Mouse (Mus musculus) urinary bladder, adult 2 months (tissue): ENCODE data around the gene Tbc1d5. TPM values are rescaled to one million over a fixed set of nuclear protein-coding genes. Genes with fewer than 3 reads are reported as not detected.

ENCODE experiments used
- DNase-seq: peaks from one replicate; pipeline ENCODE4 v3.0.0; 2022; ENCODE audit warnings: low spot score
- polyA plus RNA-seq: library from polyadenylated mRNA; depleted of rRNA; stranded (reverse); fragments of >200 nt; gene quantifications from 2 replicates; pipeline ENCODE4 v1.2.3, GENCODE M21; 2012

The Tbc1d5 gene
- polyA plus RNA-seq, 1 experiment: 12.1 TPM

GRCm38 (mm10) chr17:51104294-51104693 lies 74.9 kb downstream of the Tbc1d5 start:
- no peak for DNase-seq

GRCm38 (mm10) chr17:51043869-51044268 lies 135.3 kb downstream of the Tbc1d5 start:
- no peak for DNase-seq

- DNase-seq: no peak
Measured at GRCm38 (mm10) chr17:51040861-51041260, 138.3 kb downstream of the Tbc1d5 start.

DNA sequence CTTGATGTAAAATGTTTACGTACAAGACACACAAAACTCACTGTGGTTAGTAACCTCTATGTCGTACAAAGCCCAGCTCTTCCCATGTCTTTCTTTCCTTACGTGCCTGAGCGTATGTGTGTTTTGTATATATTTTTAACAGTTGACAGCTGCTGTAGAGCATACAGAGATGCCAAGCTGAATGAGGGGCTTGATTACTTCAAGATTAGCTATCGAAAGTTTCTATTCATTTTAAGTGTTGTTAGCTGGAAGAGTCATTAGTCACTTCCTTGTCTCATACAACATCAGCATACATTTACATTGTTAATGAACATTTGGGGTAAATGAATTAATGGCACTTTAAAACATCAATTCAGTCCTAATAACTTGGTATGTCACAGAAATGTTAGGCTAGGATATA lies 155.9 kb downstream of the Tbc1d5 start:
- DNase-seq: no peak

- DNase-seq: no peak
Measured at GRCm38 (mm10) chr17:51016384-51016783, 162.8 kb downstream of the Tbc1d5 start.

DNA sequence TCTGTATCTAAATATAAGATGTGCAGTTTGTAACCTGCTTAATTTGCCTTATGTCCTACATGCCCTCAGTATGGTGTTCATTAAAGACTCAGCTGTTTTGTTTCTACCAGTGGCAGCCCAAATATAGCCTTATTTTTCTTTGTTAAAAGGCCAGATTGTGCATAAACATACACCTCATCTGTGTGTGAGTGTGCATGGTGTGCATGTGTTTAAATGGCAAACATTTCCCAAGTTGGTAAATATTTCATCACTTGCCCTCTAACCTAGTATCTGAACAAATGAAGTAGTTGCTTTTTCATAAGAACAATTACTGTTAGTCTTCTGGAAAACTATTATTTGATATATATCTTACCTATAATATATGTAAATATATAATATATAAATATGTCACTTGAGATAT lies 165.2 kb downstream of the Tbc1d5 start:
- DNase-seq: no peak

DNA sequence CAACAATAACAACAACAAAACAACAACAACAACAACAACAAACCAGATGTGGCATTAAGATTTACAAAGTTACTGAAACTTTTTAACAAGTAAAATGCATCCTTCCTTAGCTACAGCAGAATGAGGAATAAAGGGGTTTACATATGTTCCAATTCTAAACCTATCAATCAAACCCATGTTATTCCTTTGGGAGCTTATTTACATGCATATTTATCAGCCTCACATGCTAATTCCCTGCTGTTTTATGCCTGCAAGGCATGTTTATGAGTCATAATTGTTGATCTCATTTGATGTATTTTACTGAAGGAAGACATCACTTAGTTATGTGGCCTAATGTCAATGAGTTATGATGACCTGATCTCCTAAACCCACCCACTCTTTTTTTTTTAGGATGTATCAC lies 176.0 kb downstream of the Tbc1d5 start:
- DNase-seq: no peak

DNA sequence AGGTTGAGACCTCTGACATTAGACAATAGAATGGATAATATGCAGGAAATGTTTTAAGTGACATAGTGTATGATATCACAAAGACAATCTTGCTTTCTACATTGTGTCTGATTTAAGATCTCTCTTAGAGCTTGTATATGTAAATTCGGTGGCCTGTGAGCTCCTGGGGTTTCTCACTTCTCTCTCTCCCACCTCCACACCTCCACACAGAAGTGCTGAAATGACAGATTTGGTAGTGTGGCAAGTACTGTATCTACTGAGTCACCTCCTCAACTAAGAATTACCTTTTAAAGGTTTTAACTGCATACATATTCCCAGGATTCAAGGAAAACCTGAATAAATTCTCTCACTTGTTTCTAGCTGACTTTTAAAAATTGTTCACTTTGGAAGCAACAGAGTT lies 180.9 kb downstream of the Tbc1d5 start:
- DNase-seq: no peak

DNA sequence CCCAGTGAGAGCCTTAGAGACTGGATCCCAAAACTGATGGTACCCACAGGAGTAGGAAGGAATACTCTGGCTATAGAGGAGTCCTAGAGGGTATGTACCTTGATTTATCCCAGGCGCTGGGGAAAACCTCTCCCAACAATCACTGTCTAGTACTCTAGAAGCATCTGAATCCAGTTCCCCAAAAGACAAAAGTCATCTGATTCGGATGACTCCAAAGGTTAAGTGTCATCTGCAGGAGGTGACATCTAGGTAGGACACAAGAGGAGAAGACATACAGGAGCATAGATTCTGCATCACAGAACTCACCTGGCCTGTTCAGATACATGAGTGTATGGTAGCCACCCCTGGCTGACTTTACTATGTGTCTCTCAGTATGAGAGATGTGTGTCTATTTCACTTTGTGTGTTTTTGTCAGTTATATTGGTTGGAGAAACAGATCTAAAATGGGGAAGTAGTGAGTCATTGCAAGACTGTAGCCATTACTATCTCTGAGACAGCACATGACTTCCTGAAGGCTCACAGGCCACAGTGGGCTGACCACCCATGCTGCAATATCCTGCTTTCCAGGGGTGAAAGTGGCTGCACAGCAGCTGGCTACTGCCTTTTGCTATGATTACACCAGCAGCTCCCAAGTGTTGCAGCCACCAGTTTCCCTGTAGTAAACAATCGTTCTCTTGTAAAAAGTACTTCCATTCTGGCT lies 185.7 kb downstream of the Tbc1d5 start:
- DNase-seq: no peak

DNA sequence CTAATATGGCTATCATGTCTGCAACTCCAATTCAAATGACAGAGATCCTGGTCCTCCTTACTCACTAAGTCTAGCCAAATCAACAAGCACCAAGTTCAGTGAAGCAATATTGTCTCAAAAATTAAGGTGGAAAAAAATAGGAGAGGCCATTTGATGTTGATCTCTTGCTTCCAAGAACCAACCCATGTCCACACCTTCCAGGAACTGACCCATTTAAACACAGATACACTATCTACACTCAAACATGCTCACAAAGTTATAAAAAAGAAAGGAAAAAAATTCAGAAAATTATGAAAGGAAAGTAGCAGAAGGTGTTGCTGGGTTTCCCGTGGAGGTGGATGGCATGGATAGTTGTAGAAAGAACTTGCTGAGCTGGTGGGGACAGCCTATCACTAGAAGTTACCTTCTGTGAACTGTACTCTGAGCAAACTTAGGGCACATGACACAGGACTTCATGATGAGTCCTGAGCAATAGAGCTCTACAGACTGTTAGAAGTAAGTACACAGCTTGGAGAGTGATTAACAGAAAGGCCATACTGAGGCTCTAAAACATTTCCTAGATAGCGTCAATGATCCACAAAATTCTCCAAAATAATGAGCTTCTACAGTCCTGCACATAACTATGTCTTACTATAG lies 188.3 kb downstream of the Tbc1d5 start:
- no peak for DNase-seq

GRCm38 (mm10) chr17:50987935-50988334 lies 191.2 kb downstream of the Tbc1d5 start:
- no peak for DNase-seq

DNA sequence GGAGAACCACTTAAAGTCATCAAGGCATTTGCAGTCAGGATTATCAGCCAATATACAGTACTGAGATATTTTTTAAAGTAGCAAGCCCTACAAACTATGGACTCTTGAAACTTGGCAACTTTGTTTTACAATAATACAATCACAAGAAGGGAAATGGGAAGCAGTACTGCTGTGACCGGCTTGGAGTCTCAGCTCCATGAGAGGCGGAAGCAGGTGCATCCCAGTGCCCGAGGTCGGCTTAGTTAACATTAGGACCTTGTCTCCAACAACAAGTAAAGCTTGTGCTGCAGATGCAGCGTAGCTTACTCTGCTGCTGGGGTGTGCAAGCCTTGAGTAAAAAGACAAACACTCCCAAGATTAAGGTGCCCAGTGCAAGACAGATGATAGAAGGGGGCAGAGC lies 197.2 kb downstream of the Tbc1d5 start:
- DNase-seq: no peak

DNA sequence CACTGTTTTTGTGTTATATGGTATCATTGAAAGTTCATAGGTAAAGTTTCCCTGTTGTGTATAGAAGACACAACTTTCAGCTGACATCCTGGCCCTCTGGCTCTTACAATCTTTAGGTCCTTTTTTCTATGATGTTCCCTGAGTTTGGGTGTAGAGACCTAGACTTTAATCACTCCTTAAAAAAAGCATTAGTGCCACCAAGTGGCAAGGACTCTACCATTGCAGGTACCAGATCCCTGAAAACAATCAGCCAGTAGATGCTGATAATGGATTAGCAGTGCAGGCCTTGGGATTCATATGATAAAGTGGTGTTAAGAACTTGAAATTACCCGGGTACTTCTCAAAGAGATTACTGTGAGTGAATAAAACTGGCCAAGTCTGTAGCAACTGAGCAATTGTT lies 207.0 kb downstream of the Tbc1d5 start:
- DNase-seq: no peak

DNA sequence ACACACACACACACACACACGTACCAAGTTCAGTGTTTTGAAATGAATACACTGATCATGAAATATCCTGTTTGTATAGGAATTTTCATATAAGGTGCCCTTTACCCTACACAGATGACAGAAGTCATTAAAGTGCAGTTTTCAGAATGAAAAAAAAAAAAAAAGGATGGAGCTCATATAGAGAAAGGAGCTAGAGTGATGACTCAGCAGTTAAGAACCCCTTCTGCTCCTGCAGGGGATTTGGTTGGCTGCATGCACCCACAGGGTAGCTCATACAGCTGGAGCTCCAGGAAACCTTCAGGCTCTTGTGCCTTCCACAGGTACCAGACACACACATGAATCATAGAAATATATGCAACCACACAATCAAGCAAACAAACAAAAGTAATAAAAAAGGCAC lies 213.0 kb downstream of the Tbc1d5 start:
- no peak for DNase-seq

DNA sequence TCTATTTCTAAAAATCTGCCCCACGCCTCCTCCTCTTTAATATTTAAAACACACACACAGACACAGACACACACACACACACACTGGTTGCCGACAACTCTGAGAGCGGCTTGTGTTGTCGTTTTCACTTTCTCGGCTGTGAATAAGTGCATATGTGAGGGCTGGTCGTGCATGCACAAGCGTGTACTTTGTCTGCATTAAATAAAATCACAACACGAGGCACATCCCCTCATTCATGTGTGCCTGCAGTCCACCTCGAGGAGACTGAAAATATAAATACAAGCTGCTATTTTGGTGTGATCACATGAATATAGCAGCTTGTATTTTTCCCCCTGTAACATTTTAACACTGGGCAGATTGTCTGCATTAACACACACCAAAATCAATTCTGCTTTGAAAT lies 224.8 kb downstream of the Tbc1d5 start:
- DNase-seq: no peak

DNA sequence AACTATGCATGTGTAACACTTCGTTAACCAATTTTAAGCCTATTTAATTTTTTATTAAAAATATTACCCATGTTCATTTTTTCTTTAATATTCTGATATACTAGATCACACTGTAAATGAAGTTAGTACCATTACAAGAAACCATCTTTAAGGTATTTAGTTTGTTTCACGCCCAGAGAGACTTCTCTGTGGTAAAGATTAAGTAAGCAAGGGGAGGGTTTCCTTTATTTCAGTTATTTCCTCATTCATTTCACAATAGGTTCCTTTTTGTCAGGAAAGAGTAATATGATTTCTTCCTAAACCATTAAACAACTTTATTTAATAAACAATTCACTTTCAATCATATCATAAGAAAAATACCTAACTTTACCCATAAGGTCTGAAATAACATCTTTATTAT lies 256.8 kb downstream of the Tbc1d5 start:
- no peak for DNase-seq

DNA sequence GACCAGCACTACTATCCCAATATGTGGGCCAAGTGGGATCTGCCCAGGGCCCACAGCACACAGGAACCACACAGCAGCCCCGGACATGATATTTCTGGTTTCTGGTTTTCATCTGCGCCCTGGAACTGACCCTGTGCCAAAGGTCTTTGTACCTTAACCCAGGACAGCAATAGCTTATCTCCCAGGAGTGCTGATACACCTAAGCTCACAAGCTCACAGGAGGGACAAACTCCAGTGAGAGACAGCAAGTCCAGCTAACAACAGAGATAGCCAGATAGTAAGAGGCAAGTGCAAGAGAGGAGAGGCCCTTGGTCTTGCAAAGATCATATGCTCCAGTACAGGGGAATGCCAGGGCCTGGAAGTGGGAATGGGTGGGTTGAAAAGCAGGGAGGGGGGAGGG lies 263.9 kb downstream of the Tbc1d5 start:
- DNase-seq: no peak

DNA sequence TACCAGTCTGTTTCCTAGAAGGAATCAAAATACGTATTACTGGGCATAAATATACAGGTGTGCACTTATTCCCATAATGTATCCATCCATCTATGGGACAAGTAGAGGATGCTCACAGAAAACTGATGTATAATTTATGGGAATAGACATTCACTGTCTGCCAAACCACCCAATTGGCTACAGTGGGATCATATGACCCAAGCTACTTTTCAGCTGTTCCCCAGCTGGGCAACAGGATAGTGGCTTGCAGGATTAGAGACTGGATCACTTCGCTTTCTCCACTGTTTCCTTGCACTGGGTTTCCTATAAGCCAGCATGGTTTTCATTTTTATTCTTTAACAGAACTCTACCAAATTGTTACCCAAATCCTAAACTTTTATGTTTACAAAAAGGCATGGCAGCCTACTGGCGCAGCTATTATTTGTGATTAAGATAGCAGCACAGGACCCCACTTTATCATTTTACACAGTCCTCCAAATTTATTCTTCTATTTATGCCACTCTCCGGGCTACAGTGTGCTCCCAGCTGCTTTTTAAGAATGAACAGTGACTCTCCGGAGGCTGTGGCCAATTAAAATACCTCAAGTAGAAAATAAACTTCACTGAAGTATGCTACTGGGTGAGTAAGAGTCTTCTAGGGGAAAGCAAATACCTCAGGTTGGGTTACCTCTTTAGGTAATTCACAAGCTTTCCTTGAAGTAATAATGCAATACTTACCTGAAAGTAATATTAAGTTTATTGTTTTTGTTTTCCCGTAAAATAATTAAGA lies 270.4 kb downstream of the Tbc1d5 start:
- no peak for DNase-seq

DNA sequence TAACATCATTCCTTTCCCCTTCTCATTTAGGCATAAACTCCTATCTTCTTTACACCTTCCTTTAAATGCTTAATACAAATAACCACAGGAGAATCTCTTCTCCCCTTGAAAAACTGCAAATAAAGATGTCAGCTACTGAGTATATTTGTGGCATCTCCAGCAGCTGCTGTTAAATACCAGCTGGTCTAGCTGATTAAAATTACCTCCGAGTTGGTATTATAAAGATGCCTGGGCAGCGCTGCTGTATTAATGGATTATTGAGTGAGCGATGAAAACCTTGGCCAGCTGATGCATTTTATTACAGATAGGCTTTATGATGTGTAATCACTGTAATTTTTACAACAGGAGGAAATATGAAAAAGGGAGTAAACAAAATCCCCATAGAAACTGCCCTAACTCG lies 271.0 kb downstream of the Tbc1d5 start:
- DNase-seq: no peak

- DNase-seq: no peak
Measured at GRCm38 (mm10) chr17:50906630-50907029, 272.5 kb downstream of the Tbc1d5 start.

GRCm38 (mm10) chr17:50904463-50904862 lies 274.7 kb downstream of the Tbc1d5 start:
- DNase-seq: no peak

GRCm38 (mm10) chr17:50897867-50898266 lies 281.3 kb downstream of the Tbc1d5 start:
- DNase-seq: no peak

- no peak for DNase-seq
Measured at GRCm38 (mm10) chr17:50889475-50889874, 289.7 kb downstream of the Tbc1d5 start.
